Mouse (Mus musculus) heart, embryonic 16.5 days (tissue): ENCODE results near the gene Nsf. TPM values are rescaled to one million over a fixed set of nuclear protein-coding genes. Genes with fewer than 3 reads are reported as not detected.
"Not testable (repeated sequence)": the region's sequence is repeated elsewhere in the genome, so short reads cannot be mapped to it uniquely, and the experiment has no call there.

ENCODE experiments used
- ATAC-seq: fragments of 200-750 bp; cut with Nextera tagmentation; replicated peaks from 2 replicates; pipeline ENCODE4 v1.8.0; 2017; ENCODE audit warnings: moderate number of reproducible peaks; ENCODE audit not compliant: insufficient read depth, low FRiP score; ENCODE audit errors: extremely low read depth
- H3K27ac ChIP-seq: fragments of 300-500 bp; sonication (generic); 2 replicates; pipeline ENCODE4 v1.5.1; 2014; ENCODE audit warnings: mild to moderate bottlenecking, low read length, control low read depth, moderate library complexity
- H3K27me3 ChIP-seq: fragments of 300-500 bp; sonication (generic); 2 replicates; pipeline ENCODE4 v1.6.1; 2014; ENCODE audit warnings: low read length, mixed read lengths; ENCODE audit not compliant: control insufficient read depth, insufficient read depth
- H3K36me3 ChIP-seq: fragments of 300-500 bp; sonication (generic); 2 replicates; pipeline ENCODE4 v1.6.1; 2014; ENCODE audit not compliant: control insufficient read depth, insufficient read depth
- H3K4me1 ChIP-seq: fragments of 300-500 bp; sonication (generic); 2 replicates; pipeline ENCODE4 v1.6.1; 2014; ENCODE audit warnings: low read length, mixed read lengths; ENCODE audit not compliant: control insufficient read depth, insufficient read depth
- H3K4me2 ChIP-seq: fragments of 300-500 bp; sonication (generic); 2 replicates; pipeline ENCODE4 v1.6.1; 2014; ENCODE audit warnings: low read depth, mild to moderate bottlenecking, control low read depth, low read length
- H3K4me3 ChIP-seq: fragments of 300-500 bp; sonication (generic); 2 replicates; pipeline ENCODE4 v1.5.1; 2014; ENCODE audit warnings: mild to moderate bottlenecking, control low read depth, low read length
- H3K9ac ChIP-seq: fragments of 300-500 bp; sonication (generic); 2 replicates; pipeline ENCODE4 v1.6.1; 2014; ENCODE audit warnings: low read length, control low read depth
- H3K9me3 ChIP-seq: fragments of 300-500 bp; sonication (generic); replicated peaks from 2 replicates; pipeline ENCODE4 v1.6.1; 2016; ENCODE audit warnings: low read length; ENCODE audit not compliant: control insufficient read depth
- WGBS: fragments of 180-500 bp; shearing (Covaris S2); extraction: QIAGEN DNeasy Blood & Tissue Kit; methylation state at CpG from one replicate; pipeline ENCODE4 v1.1.7; 2014; 5-methylcytosine and 5-hydroxymethylcytosine counted together
- polyA plus RNA-seq: library from polyadenylated mRNA; unstranded; fragments of >200 nt; fragmentation: Nextera tagmentation; extraction: Ambion mirVana; gene quantifications from 2 replicates; pipeline ENCODE4 v1.2.1, GENCODE M21; 2015

Nsf gene
- 32.8 and 35.3 TPM in 2 replicates for polyA plus RNA-seq

DNA sequence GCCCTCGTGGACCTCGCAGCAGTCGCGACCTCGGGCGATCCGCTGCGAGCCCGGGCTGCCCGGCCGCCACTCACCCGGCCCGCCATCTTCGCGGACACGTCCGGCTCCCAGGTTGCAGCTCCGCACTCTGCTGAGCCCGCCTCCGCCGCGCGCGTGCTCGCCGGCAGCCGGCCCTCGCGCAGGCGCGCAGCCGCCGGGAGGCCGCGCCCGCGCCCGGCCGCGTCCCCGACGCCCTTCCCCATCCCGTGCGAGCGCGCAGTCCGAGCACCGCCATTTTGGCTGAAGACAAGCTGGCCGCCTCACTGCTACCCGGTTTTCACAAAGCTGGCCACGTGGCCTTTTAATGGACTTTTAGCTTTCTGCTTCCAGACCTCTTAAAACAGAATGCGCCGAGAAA lies at the start of gene Nsf:
Nsf (minus strand) TSS at position 161 of the 397 bp plus-strand sequence.
- WGBS, result under 1% methylated on average over 53 of the region's 53 CpGs

DNA sequence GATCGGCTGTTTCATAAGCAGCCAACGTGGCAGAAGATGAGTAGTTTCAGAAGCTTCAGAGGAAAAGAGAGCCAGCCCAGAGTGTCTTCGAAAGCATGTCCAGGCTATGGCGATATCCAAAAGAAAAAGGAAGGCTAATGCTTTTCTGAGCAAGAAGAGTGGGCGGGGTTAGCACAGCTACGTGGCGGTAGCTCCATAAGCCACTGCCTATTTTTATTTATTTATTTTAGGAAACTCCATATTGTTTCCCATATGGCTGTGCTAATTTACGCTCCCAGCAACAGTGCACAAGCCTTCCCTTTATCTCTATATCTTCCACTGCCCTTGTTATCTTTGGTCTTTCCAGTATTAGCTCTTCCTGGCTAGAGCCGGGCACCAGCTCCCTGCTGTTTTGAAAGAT lies 49.5 kb upstream of the Nsf start:
- ATAC-seq, result no peak
- no peak overlapping the region for H3K4me2 ChIP-seq
- no peak overlapping the region for H3K27ac ChIP-seq
- H3K4me1 ChIP-seq, result no peaks in the 10 kb centered on the region
- H3K27me3 ChIP-seq, result no peaks in the 10 kb centered on the region
- H3K9me3 ChIP-seq, result no peaks in the 10 kb centered on the region
- H3K36me3 ChIP-seq, result no peaks in the 10 kb centered on the region
- H3K9ac ChIP-seq, result no peak overlapping the region
- H3K4me3 ChIP-seq, result no peak overlapping the region
- WGBS, result 60% methylated on average over 9 of the region's 9 CpGs

More for the DNA sequence above, at the start of gene Nsf:
- Histone ChIP-seq H3K36me3 (no peaks in the 10 kb centered on the region), H3K27ac (peak within 1 kb of the TSS; percentile 61), H3K9me3 (no peaks in the 10 kb centered on the region), H3K4me2 (peak within 1 kb of the TSS; percentile 72), H3K4me3 (peak within 1 kb of the TSS; percentile 90), H3K4me1 (peaks cover 11% of the 10 kb centered on the region), H3K27me3 (no peaks in the 10 kb centered on the region), H3K9ac (peak within 1 kb of the TSS; percentile 96)
- ATAC-seq, result peak; percentile 95

DNA sequence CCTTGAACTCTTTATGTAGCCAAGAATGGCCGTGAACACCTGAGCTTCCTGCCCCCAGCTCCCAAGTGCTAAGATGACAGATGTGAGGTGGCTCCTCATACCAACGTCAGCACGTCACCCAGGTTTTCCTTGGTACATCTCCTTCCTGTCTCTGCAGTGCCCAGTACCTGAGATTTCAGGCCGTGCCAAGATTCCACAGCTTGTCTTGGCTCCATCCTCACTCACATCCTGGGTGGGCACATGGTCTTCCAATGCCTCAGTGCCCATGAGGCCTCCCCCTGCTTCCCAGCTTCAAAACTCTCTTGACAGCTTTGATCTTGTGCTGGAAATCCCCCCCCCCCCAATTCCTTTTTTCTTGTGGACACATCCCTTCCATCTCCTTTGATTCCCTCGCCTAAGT lies 48.3 kb upstream of the Nsf start:
- Histone ChIP-seq H3K9ac (no peak overlapping the region), H3K27ac (no peak overlapping the region), H3K36me3 (no peaks in the 10 kb centered on the region), H3K4me2 (no peak overlapping the region), H3K27me3 (no peaks in the 10 kb centered on the region), H3K4me1 (no peaks in the 10 kb centered on the region), H3K9me3 (no peaks in the 10 kb centered on the region), H3K4me3 (no peak overlapping the region)
- no peak for ATAC-seq
- 76% methylated on average over 5 of the region's 5 CpGs for WGBS

DNA sequence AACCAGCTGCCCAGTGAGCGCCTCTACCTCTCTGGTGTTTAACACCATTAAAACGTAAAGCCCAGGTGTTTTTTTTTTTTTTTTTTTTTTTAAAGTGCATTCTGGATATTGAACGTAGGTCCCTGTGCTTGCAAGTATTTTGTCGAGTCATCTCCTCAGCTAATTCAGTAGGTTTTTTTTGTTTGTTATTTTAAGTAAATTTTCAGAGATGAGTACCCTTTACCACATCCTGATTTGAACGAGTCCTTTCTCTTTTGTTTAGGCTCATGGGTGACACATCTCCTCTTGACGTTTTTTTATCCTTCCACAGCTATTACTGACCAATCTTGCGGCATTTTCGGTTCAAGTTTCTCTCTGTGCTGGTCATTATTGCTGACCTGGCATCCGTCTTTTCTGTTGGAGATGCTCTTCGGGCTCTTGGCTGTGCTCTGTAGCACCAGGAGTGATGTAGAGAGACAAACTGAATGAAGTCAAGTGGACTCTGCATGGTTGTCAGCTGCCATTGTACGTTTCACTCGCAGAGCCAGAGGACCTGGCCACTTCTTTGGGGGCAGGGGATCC lies 47.6 kb upstream of the Nsf start:
- H3K9ac ChIP-seq, result no peak overlapping the region
- H3K27me3 ChIP-seq, result no peaks in the 10 kb centered on the region
- H3K27ac ChIP-seq, result no peak overlapping the region
- no peak for ATAC-seq
- no peaks in the 10 kb centered on the region for H3K9me3 ChIP-seq
- WGBS, result 65% methylated on average over 12 of the region's 12 CpGs
- no peak overlapping the region for H3K4me2 ChIP-seq
- H3K36me3 ChIP-seq, result no peaks in the 10 kb centered on the region
- no peak overlapping the region for H3K4me3 ChIP-seq
- no peaks in the 10 kb centered on the region for H3K4me1 ChIP-seq

DNA sequence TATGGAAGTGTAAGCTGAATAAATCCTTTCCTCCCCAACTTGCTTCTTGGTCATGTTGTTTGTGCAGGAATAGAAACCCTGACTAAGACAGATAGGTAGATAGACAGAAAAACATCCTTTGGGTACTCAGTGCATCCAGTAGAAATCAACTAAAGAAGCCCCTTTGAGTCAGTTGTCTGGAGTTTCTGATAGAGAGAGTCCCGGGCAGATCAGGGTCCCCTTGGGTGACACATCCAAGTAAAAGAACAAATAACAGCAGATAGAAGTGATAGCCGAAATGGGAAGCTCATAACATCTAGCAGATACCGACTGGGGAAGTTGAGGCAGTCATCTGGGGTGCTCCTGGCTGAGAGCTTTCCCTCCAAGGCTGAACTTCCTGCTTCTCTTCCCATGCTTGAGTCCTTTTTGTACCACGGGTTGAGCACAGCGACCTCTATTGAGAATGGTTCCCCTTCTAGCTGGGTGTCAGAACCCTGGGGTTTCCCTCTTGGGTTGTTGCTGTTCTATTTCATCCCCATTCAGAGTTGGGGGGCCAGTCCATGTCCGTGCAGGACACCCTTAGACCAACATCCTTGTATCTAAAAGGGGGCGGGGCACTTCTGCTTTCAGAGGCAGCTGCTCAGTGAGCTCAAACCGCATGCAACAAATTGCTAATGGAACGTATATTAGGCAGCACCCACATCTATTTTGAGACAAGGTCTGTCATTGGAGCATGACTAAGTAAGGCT lies 47.0 kb upstream of the Nsf start:
- 59% methylated on average over 9 of the region's 9 CpGs for WGBS
- Histone ChIP-seq H3K36me3 (no peaks in the 10 kb centered on the region), H3K27ac (no peak overlapping the region), H3K9me3 (no peaks in the 10 kb centered on the region), H3K9ac (no peak overlapping the region), H3K4me2 (no peak overlapping the region), H3K4me3 (no peak overlapping the region), H3K27me3 (no peaks in the 10 kb centered on the region), H3K4me1 (no peaks in the 10 kb centered on the region)
- no peak for ATAC-seq

DNA sequence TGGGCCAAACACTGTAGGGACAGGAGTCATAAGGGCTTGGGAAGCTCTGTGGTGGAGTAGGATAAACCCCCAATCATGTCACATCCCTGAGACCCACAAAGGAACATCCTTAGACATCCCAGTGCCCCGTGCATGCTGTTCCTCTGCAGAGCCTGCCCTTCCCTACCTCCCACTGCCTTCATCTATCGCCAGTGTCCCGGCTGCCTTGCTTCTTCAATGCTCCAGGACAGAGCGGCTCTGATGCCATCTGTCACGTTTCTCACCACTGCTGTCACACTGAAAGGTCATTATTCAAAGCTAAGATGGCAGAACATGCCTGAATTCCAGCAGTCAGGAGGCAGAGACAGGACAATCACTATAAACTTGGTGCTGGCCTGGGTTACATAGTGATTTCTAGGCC lies 44.9 kb upstream of the Nsf start:
- Histone ChIP-seq H3K9me3 (no peaks in the 10 kb centered on the region), H3K4me2 (no peak overlapping the region), H3K36me3 (no peaks in the 10 kb centered on the region), H3K4me1 (no peaks in the 10 kb centered on the region), H3K27me3 (no peaks in the 10 kb centered on the region), H3K27ac (no peak overlapping the region), H3K4me3 (no peak overlapping the region), H3K9ac (no peak overlapping the region)
- 69% methylated on average over 5 of the region's 5 CpGs for WGBS
- ATAC-seq, result no peak

DNA sequence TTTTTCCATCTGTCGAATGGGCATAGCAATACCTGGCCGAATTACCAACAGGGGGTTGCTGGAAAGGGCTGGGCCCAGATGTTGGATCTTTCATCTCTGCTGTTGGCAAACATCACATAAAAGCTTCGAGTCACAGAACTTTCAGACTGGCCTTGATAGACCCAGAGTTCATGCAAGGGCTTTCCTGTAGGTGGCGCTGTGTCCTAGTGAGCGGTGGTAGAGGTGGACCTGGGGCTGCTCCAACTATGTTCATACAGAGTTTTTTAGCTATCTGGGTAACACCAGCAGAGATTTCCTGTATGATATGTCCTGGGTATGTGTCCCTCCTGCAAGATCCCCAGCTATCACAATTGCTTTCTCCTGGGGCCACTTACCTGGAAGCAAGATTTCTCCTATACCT lies 43.5 kb upstream of the Nsf start:
- Histone ChIP-seq H3K27me3 (no peaks in the 10 kb centered on the region), H3K27ac (no peak overlapping the region), H3K4me2 (no peak overlapping the region), H3K4me1 (no peaks in the 10 kb centered on the region), H3K9ac (no peak overlapping the region), H3K9me3 (no peaks in the 10 kb centered on the region), H3K4me3 (no peak overlapping the region), H3K36me3 (no peaks in the 10 kb centered on the region)
- WGBS, result 16% methylated on average over 5 of the region's 5 CpGs
- ATAC-seq, result no peak

DNA sequence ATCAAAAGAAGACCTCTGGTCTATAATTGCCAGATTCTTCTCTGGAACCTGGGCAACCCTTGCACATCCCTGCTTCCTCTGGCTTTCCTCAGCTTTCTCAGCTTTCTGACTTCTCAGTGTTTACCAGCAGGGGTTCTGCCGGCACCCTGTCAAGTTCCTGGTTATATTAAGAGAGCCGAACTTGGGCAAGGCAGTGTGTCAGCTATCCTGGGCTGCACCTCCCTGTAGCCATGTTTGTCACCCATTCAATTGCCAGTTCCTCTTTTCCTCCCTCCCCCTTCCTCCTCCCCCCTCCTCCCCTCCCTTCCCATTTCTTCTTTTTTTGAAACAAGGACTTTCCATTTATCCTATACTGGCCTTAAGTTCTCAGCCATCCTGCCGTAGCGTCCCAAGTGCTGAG lies 38.8 kb upstream of the Nsf start:
- Histone ChIP-seq H3K9me3 (no peaks in the 10 kb centered on the region), H3K27ac (no peak overlapping the region), H3K36me3 (no peaks in the 10 kb centered on the region), H3K4me1 (no peaks in the 10 kb centered on the region), H3K4me3 (no peak overlapping the region), H3K27me3 (no peaks in the 10 kb centered on the region), H3K9ac (no peak overlapping the region), H3K4me2 (no peak overlapping the region)
- no peak for ATAC-seq
- 59% methylated on average over 4 of the region's 4 CpGs for WGBS

DNA sequence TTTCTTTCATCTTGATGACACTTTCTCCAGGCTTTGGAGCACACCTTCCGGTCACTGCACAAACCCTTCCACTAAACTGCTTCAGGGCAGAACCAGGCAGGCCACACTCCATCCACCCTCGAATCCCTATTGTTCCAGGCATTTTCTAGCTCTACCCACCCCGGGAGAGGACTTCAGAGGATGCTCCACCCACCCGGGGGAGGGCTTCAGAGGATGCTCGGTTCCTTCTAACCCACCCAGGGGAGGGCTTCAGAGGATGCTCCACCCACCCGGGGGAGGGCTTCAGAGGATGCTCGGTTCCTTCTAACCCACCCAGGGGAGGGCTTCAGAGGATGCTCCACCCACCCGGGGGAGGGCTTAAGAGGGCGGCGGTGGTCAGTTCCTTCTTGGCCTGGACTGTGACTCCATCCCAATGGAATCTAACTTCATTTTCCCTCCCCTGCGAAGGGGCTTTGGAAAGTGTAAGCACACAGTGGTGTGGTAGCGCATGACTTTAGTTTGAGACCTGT lies 36.2 kb upstream of the Nsf start:
- 17% methylated on average over 12 of the region's 12 CpGs for WGBS
- H3K9ac ChIP-seq, H3K4me1 ChIP-seq, H3K27ac ChIP-seq, H3K4me3 ChIP-seq, H3K4me2 ChIP-seq, H3K9me3 ChIP-seq, H3K27me3 ChIP-seq, H3K36me3 ChIP-seq: not testable (repeated sequence)
- peak; percentile 50 for ATAC-seq
